Mouse (Mus musculus) heart, postnatal 0 days (tissue): ENCODE measurements around the gene Olfr921.

ENCODE experiments used
- CTCF ChIP-seq: IDR thresholded peaks from 2 replicates; pipeline ENCODE4 v1.5.1; 2016; ENCODE audit warnings: antibody characterized with exemption, control low read depth, low read depth
- EP300 ChIP-seq: IDR thresholded peaks from 2 replicates; pipeline ENCODE4 v1.6.1; 2016; ENCODE audit warnings: antibody characterized with exemption, low read depth

- no peak for TF ChIP-seq CTCF
- no peak for TF ChIP-seq EP300
Measured at GRCm38 (mm10) chr9:38751999-38752398, 20.9 kb upstream of the Olfr921 start, which contains the start of gene Olfr920.
